Mouse (Mus musculus) heart, embryonic 15.5 days (tissue): ENCODE measurements around the gene Ccdc130. TPM values are rescaled to one million over a fixed set of nuclear protein-coding genes. Genes with fewer than 3 reads are reported as not detected.

Source experiments
- ATAC-seq: fragments of 200-750 bp; cut with Nextera tagmentation; replicated peaks from 2 replicates; pipeline ENCODE4 v1.8.0; 2017; ENCODE audit warnings: low read depth, moderate TSS enrichment; ENCODE audit not compliant: insufficient number of reproducible peaks, insufficient read depth, low FRiP score
- H3K27ac ChIP-seq: fragments of 300-500 bp; sonication (generic); 2 replicates; pipeline ENCODE4 v1.5.1; 2015; ENCODE audit warnings: mild to moderate bottlenecking, inconsistent platforms
- H3K27me3 ChIP-seq: fragments of 300-500 bp; sonication (generic); 2 replicates; pipeline ENCODE4 v1.6.1; 2015; ENCODE audit warnings: inconsistent platforms
- H3K36me3 ChIP-seq: fragments of 300-500 bp; sonication (generic); 2 replicates; pipeline ENCODE4 v1.6.1; 2015; ENCODE audit warnings: mild to moderate bottlenecking, inconsistent platforms
- H3K4me1 ChIP-seq: fragments of 300-500 bp; sonication (generic); replicated peaks from 2 replicates; pipeline ENCODE4 v1.6.1; 2015; ENCODE audit warnings: inconsistent platforms
- H3K4me2 ChIP-seq: fragments of 300-500 bp; sonication (generic); 2 replicates; pipeline ENCODE4 v1.6.1; 2015; ENCODE audit warnings: inconsistent platforms, mild to moderate bottlenecking, moderate library complexity
- H3K4me3 ChIP-seq: fragments of 300-500 bp; sonication (generic); 2 replicates; pipeline ENCODE4 v1.5.1; 2015; ENCODE audit warnings: mild to moderate bottlenecking, inconsistent platforms
- H3K9ac ChIP-seq: fragments of 300-500 bp; sonication (generic); 2 replicates; pipeline ENCODE4 v1.6.1; 2015; ENCODE audit warnings: mild to moderate bottlenecking, inconsistent platforms
- H3K9me3 ChIP-seq: fragments of 300-500 bp; sonication (generic); replicated peaks from 2 replicates; pipeline ENCODE4 v1.6.1; 2016; ENCODE audit warnings: inconsistent platforms
- WGBS: fragments of 180-500 bp; shearing (Covaris S2); methylation state at CpG from one replicate; pipeline ENCODE4 v1.1.7; 2015; ENCODE audit warnings: mixed read lengths; 5-methylcytosine and 5-hydroxymethylcytosine counted together
- microRNA counts: library from miRNA; unstranded; fragments of <30 nt; microRNA quantifications from one replicate; lab custom pipeline; 2016
- microRNA-seq: library from miRNA; unstranded; fragments of <30 nt; microRNA quantifications from one replicate; pipeline ENCODE4, GENCODE M21; 2016
- polyA plus RNA-seq: library from polyadenylated mRNA; unstranded; fragments of >200 nt; fragmentation: Nextera tagmentation; extraction: Ambion mirVana; gene quantifications from 2 replicates; pipeline ENCODE4 v1.2.1, GENCODE M21; 2015

The Ccdc130 gene
- polyA plus RNA-seq, 1 experiment from 2014 or later, result 15.7 TPM

DNA sequence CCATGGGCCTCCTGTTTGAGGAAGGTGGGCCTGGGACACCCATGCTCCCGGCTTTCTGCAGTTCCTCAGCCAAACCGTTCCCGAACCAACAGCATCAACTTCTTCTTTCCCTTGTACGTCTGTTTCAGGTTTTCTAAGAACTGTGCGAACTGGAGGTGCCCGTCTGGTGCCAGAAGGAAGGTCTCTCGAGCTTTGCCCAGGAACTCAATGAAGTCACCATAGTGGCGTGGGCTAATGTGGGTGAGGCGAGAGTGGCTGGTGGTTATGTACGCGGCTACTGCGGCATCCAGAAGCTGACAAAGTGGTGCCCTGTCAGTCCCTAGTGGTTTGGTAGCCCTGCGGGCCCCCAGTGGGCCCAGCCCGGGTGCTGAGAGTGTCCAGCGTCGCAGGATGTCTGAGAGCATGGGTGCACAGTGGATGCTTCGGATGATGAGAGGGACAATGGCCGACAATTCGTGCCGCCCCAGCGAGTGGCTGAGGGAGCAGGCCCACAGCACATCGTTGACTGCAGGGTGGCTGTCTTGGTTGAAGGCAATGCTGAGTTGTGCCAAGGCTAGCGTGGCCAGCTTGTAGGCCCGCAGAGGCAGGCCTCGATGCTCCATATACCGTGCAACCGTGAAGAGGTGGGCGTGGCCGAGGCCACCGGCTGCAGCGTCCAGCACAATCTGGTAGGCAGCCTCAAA is 58.2 kb downstream of the Ccdc130 start:
- Histone ChIP-seq H3K36me3 (peaks cover 76% of the 10 kb centered on the region), H3K27me3 (no peaks in the 10 kb centered on the region), H3K4me3 (no peak overlapping the region), H3K27ac (no peak overlapping the region), H3K9me3 (no peaks in the 10 kb centered on the region), H3K4me1 (peaks cover 37% of the 10 kb centered on the region), H3K9ac (no peak overlapping the region), H3K4me2 (no peak overlapping the region)
- WGBS, result 90% methylated on average over 31 of the region's 31 CpGs
- ATAC-seq, result no peak

DNA sequence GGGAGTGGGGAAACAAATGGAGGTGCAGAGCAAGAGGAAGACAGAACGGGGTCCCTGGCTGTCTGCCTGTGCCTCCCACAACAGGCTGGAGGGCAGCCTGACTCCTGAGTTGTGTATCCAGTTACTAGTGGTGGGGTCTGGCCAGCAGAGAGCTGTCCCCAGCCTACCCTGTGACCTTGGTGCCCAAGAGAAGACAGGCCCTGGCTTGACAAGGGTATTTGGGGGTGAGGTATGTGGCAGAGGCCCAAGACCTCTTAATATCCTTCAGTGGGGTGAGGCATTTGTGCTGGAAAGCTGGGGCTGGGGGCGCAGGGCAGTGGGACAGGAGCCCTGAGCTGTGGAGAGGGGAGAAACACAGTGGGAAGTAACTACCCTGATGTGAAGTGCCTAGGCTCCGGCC is 59.0 kb downstream of the Ccdc130 start:
- peak overlapping the region; percentile 42 for H3K27ac ChIP-seq
- no peak overlapping the region for H3K4me2 ChIP-seq
- 75% methylated on average over 3 of the region's 3 CpGs for WGBS
- H3K4me1 ChIP-seq, result peaks cover 41% of the 10 kb centered on the region
- ATAC-seq, result no peak
- H3K9ac ChIP-seq, result no peak overlapping the region
- peaks cover 75% of the 10 kb centered on the region for H3K36me3 ChIP-seq
- H3K9me3 ChIP-seq, result no peaks in the 10 kb centered on the region
- no peak overlapping the region for H3K4me3 ChIP-seq
- no peaks in the 10 kb centered on the region for H3K27me3 ChIP-seq

DNA sequence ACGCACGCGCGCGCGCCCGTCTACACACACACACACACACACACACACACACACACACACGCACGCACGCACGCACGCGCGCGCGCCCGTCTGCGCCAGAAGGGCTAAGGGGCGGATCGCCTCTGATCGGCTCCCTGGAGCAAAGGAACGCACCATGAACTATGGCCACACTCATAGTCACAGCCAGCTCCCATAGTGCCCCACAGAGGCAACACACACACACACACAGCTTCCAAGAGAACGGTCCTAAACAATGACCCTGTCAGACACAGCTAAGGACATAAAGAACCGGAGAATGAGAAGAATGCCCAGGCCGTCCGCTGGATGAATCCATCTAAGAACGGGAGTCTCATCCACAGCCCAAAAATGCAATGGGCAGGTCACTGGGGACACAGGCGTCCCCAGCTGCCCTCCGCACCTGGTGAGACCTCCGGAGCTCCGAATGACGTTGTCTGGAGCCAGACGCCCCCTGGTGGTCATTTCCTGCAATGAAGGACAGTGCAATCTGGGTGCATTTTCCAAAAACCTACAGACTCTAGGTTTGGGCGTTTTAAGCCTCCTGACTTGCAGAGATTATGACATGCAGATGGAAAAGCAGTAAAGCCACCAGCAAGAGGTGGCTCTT is 59.9 kb downstream of the Ccdc130 start:
- Histone ChIP-seq H3K4me1 (peaks cover 41% of the 10 kb centered on the region), H3K36me3 (peaks cover 73% of the 10 kb centered on the region), H3K9ac (no peak overlapping the region), H3K4me2 (0 out of 2 replicates have a peak overlapping the region, but pooled peaks have one; percentile 16), H3K27ac (peak overlapping the region; percentile 22; the same call in 1 of the 2 replicates), H3K9me3 (no peaks in the 10 kb centered on the region), H3K27me3 (no peaks in the 10 kb centered on the region), H3K4me3 (no peak overlapping the region)
- peak; percentile 25; the same call in 1 of the 2 replicates for ATAC-seq
- WGBS, result 55% methylated on average over 34 of the region's 34 CpGs

DNA sequence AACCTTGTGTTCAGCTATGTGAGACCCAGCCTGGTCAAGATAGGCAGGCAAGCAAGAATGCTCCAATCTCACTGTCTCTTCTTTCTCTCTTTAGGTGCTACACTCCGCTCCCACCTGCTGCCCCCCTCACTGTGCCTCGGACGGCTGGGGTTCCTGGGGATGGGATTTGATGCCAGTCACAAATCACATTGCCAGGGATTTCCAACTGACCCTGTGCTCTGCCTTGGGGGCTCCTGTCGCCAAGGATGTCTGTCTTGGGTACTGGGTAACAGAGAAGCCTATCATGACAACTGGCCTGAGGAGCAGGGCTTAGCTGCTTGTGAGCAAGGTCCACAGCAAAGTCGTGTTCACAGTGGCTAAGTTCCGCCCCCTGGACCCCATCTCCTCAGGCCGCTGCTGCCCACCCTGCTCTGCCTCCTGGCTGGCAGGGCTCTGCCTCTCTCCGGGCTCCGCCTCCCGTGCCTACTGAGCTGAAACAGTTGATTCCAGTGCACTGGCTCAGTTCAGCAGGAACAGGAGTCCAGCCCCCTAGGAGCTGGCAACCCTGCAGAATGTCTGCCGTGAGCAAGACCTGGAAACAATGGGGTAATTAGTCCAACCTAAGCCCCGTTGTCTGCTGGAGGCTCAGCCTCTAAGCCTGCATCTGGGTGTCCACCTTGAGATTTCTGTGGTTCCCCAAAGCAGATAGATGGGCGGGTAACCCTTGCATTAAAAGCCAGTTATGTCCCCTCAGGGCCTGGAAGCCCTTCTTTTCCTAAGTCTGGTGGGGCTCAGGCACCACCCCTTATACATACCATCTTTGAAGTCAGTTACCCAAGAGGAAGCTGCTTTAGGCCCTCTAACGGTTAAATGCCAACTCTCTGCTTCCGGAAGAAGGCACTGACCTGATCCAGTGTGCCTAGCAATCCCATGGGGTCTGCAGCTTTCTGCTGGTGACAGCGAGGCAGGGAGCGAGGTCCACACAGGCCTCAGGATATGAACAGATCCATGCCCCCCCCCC is 61.5 kb downstream of the Ccdc130 start:
- no peak overlapping the region for H3K4me2 ChIP-seq

DNA sequence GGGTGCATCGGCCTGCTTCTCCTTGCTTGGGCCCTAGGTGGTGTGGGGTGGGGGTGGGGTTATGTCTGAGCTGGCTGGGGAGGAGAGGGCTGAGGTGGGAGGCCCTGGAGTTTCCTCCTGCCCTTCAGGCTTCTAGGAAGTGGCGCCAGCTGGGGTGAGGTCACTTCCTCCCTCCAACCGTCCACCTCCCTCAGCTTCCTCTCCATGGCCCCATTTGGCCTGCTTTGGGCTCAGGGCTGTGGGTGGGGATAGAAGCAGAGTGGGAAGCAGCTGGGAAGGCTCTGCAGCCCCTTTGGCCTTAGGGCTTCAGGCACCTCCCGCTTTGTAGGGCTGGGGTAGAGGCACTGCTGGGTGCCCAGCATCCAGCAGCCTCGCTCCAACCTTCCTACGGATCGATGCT is 62.4 kb downstream of the Ccdc130 start:
- Histone ChIP-seq H3K36me3 (peaks cover 60% of the 10 kb centered on the region), H3K9ac (peak overlapping the region; percentile 28; the same call in 1 of the 2 replicates), H3K27ac (peak overlapping the region; percentile 81), H3K27me3 (no peaks in the 10 kb centered on the region), H3K4me2 (peak overlapping the region; percentile 21; the same call in 1 of the 2 replicates), H3K9me3 (no peaks in the 10 kb centered on the region), H3K4me3 (no peak overlapping the region), H3K4me1 (peaks cover 56% of the 10 kb centered on the region)
- no peak; the same call in 1 of the 2 replicates for ATAC-seq
- 52% methylated on average over 7 of the region's 7 CpGs for WGBS

More for the DNA sequence above, 61.5 kb downstream of the Ccdc130 start:
- ATAC-seq, result no peak
- H3K36me3 ChIP-seq, result peaks cover 67% of the 10 kb centered on the region
- H3K4me3 ChIP-seq, result no peak overlapping the region
- H3K9ac ChIP-seq, result 0 out of 2 replicates have a peak overlapping the region, but pooled peaks have one; percentile 28
- WGBS, result 70% methylated on average over 17 of the region's 17 CpGs
- no peaks in the 10 kb centered on the region for H3K9me3 ChIP-seq
- no peaks in the 10 kb centered on the region for H3K27me3 ChIP-seq
- peaks cover 48% of the 10 kb centered on the region for H3K4me1 ChIP-seq
- H3K27ac ChIP-seq, result peak overlapping the region; percentile 81

MicroRNAs within 50 kb of the gene (microRNA counts, 519-probe panel; counts per million panel counts)
- microRNA mmu-miR-23a (lab: Ali Mortazavi, UCI) (4,040 counts per million, percentile 91 among the panel's probes with 10 or more counts), microRNA mmu-miR-27a (lab: Ali Mortazavi, UCI) (3,998 counts per million, percentile 91 among the panel's probes with 10 or more counts)

Small RNAs within 50 kb of the gene (microRNA-seq; reads per million reads assigned to microRNA genes)
- 28,840 reads per million, percentile 98 among the genes with 10 or more reads in this experiment for gene Mir23a
- not detected for gene Mir24-2
- gene Mir27a, result 337 reads per million, percentile 67 among the genes with 10 or more reads in this experiment
- gene Mir3074-2, result not detected

Other genes with a start within 250 kb of the Ccdc130 start
- 1.2 and 1.9 TPM in 2 replicates for gene Palm3, start 248.9 kb downstream of the Ccdc130 start, polyA plus RNA-seq
- gene Il27ra, start 227.8 kb downstream of the Ccdc130 start, polyA plus RNA-seq, result 5.4 and 6.6 TPM in 2 replicates
- 0.39 TPM in 1 of 2 replicates, not detected in the other for gene Rln3, start 225.4 kb downstream of the Ccdc130 start, polyA plus RNA-seq
- gene Gm10643, start 205.2 kb downstream of the Ccdc130 start, polyA plus RNA-seq, result 0.71 and 1.3 TPM in 2 replicates
- 4.5 and 7.4 TPM in 2 replicates for gene Rfx1, start 203.5 kb downstream of the Ccdc130 start, polyA plus RNA-seq
- 4.6 and 6.8 TPM in 2 replicates for gene Dcaf15, start 165.6 kb downstream of the Ccdc130 start, polyA plus RNA-seq
- gene Podnl1, start 144.4 kb downstream of the Ccdc130 start, polyA plus RNA-seq, result 0.04 and 0.29 TPM in 2 replicates
- gene Cc2d1a, start 122.4 kb downstream of the Ccdc130 start, polyA plus RNA-seq, result 11.9 and 18.7 TPM in 2 replicates
- 0.60 and 0.77 TPM in 2 replicates for gene 4930432K21Rik, start 122.4 kb downstream of the Ccdc130 start, polyA plus RNA-seq
- gene Nanos3, start 85.2 kb downstream of the Ccdc130 start, polyA plus RNA-seq, result 1.4 and 1.6 TPM in 2 replicates
- 7.6 and 9.7 TPM in 2 replicates for gene Zswim4, start 33.3 kb downstream of the Ccdc130 start, polyA plus RNA-seq
- 290 and 291 TPM in 2 replicates for gene D8Ertd738e, start 20.7 kb downstream of the Ccdc130 start, polyA plus RNA-seq
- 36.1 and 42.7 TPM in 2 replicates for gene Mri1, start 13.1 kb downstream of the Ccdc130 start, polyA plus RNA-seq
- gene Cacna1a, start 118.1 kb upstream of the Ccdc130 start, polyA plus RNA-seq, result 7.2 and 8.3 TPM in 2 replicates